In the genomic region with DNA sequence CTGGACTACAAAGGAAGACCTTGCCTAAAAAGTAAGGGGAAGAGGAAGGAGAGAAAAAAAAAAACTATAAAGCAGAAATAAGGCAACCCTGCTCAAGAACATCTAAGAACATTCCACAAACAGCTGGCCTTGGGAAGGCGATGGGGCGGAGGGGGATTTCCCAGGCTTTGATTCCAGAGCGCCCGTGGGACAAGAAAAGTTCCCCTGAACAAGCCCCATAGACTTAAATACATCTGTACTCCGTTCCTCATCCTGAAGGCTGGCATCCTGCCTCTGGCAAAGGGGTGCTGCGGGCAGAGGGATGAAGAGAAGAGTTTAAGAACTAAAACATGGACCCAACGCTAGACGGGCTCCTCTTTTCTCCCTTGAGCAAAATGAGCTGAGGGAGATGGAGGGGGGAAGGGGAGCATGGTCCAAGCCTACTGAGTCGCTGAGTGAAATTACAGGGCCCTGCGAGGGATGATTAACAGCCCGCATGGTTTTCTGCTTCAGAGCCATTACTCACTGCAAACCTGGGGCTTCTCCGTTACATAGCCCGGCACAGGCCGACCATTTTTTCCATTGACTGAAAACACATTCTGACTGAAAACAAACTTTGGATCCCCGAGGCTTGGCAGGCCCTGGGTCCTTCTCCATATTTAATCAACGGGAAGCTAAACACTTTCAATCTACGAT, we compare ENCODE assay signal across 9 mouse cellular contexts.
DNase-seq lines count a peak whose midpoint lies in the region; ATAC-seq and TF ChIP-seq lines count a peak whose summit lies in the region.
"Had no signal": no experiment of that assay in that cellular context is flagged by ENCODE, and none has a peak within 500 bp of the region (broad histone marks: within the 10 kb centered on the region; RNA-seq: fewer than 3 reads in every experiment).

No protein-coding gene starts in this region.

- peak; percentile 11 for DNase-seq in liver
- no peak for DNase-seq in heart, embryonic 10.5 days (ENCODE audit: low spot score)
- DNase-seq in kidney, postnatal 0 days (ENCODE audit: low spot score), result peak; percentile 85
- no peak for DNase-seq in left cerebral cortex, adult 8-10 months (ENCODE audit: low spot score in 2 of 2)
- DNase-seq: thymus, postnatal 25 days had no signal

- H3K4me2 ChIP-seq in liver, embryonic 12.5 days, result no peak overlapping the region
- H3K4me2 ChIP-seq in kidney, postnatal 0 days (ENCODE audit: low read length), result peak overlapping the region; percentile 14; the same call in 1 of the 2 replicates
- H3K4me2 ChIP-seq in stomach, embryonic 15.5 days, result peak overlapping the region; percentile 14; the same call in 1 of the 2 replicates
- H3K4me2 ChIP-seq: midbrain, embryonic 13.5 days had no signal

- peaks cover 20% of the 10 kb centered on the region for H3K4me1 ChIP-seq in liver, embryonic 12.5 days
- H3K4me1 ChIP-seq in heart, embryonic 10.5 days, result peaks cover 33% of the 10 kb centered on the region
- peaks cover 35% of the 10 kb centered on the region; the same call in 1 of the 2 replicates for H3K4me1 ChIP-seq in kidney, postnatal 0 days (replicated peaks; ENCODE audit: insufficient read depth, low read length)
- H3K4me1 ChIP-seq in stomach, embryonic 15.5 days, result peaks cover 32% of the 10 kb centered on the region

- TF ChIP-seq CTCF in kidney, postnatal 0 days (IDR thresholded peaks at IDR 0.05; ENCODE audit: low read depth), result no peak

- H3K27me3 ChIP-seq in liver, embryonic 12.5 days (replicated peaks), result no peaks in the 10 kb centered on the region
- H3K27me3 ChIP-seq in heart, embryonic 10.5 days (ENCODE audit: insufficient read depth, poor library complexity, severe bottlenecking), result 0 out of 2 replicates have a peak, but pooled peaks cover 6% of the 10 kb centered on the region
- H3K27me3 ChIP-seq in kidney, postnatal 0 days (ENCODE audit: insufficient read depth, low read length), result 0 out of 2 replicates have a peak, but pooled peaks cover 3% of the 10 kb centered on the region
- H3K27me3 ChIP-seq in stomach, embryonic 15.5 days (replicated peaks), result 0 out of 2 replicates have a peak, but pooled peaks cover 4% of the 10 kb centered on the region
- H3K27me3 ChIP-seq: midbrain, embryonic 13.5 days had no signal

- H3K9ac ChIP-seq in liver, embryonic 12.5 days, result no peak overlapping the region
- H3K9ac ChIP-seq in kidney, postnatal 0 days (ENCODE audit: low read depth, low read length), result no peak overlapping the region
- H3K9ac ChIP-seq in stomach, embryonic 15.5 days, result no peak overlapping the region
- H3K9ac ChIP-seq: midbrain, embryonic 13.5 days had no signal

- 72% methylated on average over 17 of the region's 17 CpGs for WGBS in liver, embryonic 12.5 days (ENCODE audit: insufficient replicate concordance)
- WGBS in heart, embryonic 10.5 days, result 71% methylated on average over 17 of the region's 17 CpGs
- 23% methylated on average over 17 of the region's 17 CpGs for WGBS in kidney, postnatal 0 days
- 34% methylated on average over 17 of the region's 17 CpGs for WGBS in stomach, embryonic 15.5 days

- H3K9me3 ChIP-seq in liver, embryonic 12.5 days (replicated peaks), result no peaks in the 10 kb centered on the region
- no peaks in the 10 kb centered on the region for H3K9me3 ChIP-seq in heart, embryonic 10.5 days
- H3K9me3 ChIP-seq in kidney, postnatal 0 days (replicated peaks; ENCODE audit: low read length), result no peaks in the 10 kb centered on the region
- H3K9me3 ChIP-seq in stomach, embryonic 15.5 days, result no peaks in the 10 kb centered on the region
- H3K9me3 ChIP-seq: midbrain, embryonic 13.5 days had no signal

- no peak overlapping the region for H3K4me3 ChIP-seq in liver, embryonic 12.5 days
- H3K4me3 ChIP-seq in heart, embryonic 10.5 days, result no peak overlapping the region
- no peak overlapping the region for H3K4me3 ChIP-seq in kidney, postnatal 0 days (replicated peaks; ENCODE audit: low read depth, low read length)
- H3K4me3 ChIP-seq in stomach, embryonic 15.5 days (replicated peaks), result no peak overlapping the region
- H3K4me3 ChIP-seq: midbrain, embryonic 13.5 days had no signal

- no peaks in the 10 kb centered on the region for H3K36me3 ChIP-seq in liver, embryonic 12.5 days
- H3K36me3 ChIP-seq in heart, embryonic 10.5 days, result no peaks in the 10 kb centered on the region
- H3K36me3 ChIP-seq in kidney, postnatal 0 days (ENCODE audit: insufficient read depth, low read length), result no peaks in the 10 kb centered on the region
- no peaks in the 10 kb centered on the region for H3K36me3 ChIP-seq in stomach, embryonic 15.5 days
- H3K36me3 ChIP-seq: midbrain, embryonic 13.5 days had no signal

- H3K27ac ChIP-seq in liver, embryonic 12.5 days, result no peak overlapping the region
- H3K27ac ChIP-seq in heart, embryonic 10.5 days, result 0 out of 2 replicates have a peak overlapping the region, but pooled peaks have one; percentile 69
- no peak overlapping the region; the same call in 1 of the 2 replicates for H3K27ac ChIP-seq in kidney, postnatal 0 days
- peak overlapping the region; percentile 46 for H3K27ac ChIP-seq in stomach, embryonic 15.5 days
- H3K27ac ChIP-seq: midbrain, embryonic 13.5 days had no signal

- no peak for ATAC-seq in liver, embryonic 12.5 days
- 0 out of 2 replicates have a peak, but pooled peaks have one; percentile 53 for ATAC-seq in kidney, postnatal 0 days (replicated peaks; ENCODE audit: low FRiP score, low read depth)
- ATAC-seq in stomach, embryonic 15.5 days (ENCODE audit: insufficient read depth, low FRiP score, low read depth), result peak; percentile 51; the same call in 1 of the 2 replicates
- ATAC-seq in megakaryocyte progenitor cell, adult 5-6 weeks (replicated peaks; ENCODE audit: poor library complexity), result no peak
- ATAC-seq: midbrain, embryonic 13.5 days had no signal

Comparison
In these comparisons a context has a peak if more than half of its experiments do, and no peak if none do; other contexts are left out.
1. DNase-seq: peak in liver (single experiment) and kidney, postnatal 0 days (single experiment); none in heart, embryonic 10.5 days (single experiment) and left cerebral cortex, adult 8-10 months (0 of 2).
2. ATAC-seq: peak in kidney, postnatal 0 days (single experiment) and stomach, embryonic 15.5 days (single experiment); none in liver, embryonic 12.5 days (single experiment) and megakaryocyte progenitor cell, adult 5-6 weeks (single experiment).
3. H3K27ac ChIP-seq: peak in heart, embryonic 10.5 days (single experiment) and stomach, embryonic 15.5 days (single experiment); none in liver, embryonic 12.5 days (single experiment) and kidney, postnatal 0 days (single experiment).